Mouse (Mus musculus) heart, postnatal 25 days (tissue): Measurements from ENCODE around the gene Slc1a4. TPM values are rescaled to one million over a fixed set of nuclear protein-coding genes. Genes with fewer than 3 reads are reported as not detected.

Experiments
- DNase-seq: peaks from one replicate; pipeline ENCODE4 v3.0.0; 2022; ENCODE audit warnings: low spot score
- intact Hi-C: fragments of 180-260 bp; cut with DNase I; formaldehyde crosslinking; loops from one replicate; pipeline ENCODE4 v1.15.1; 2025
- total RNA-seq, 2 experiments: library from RNA; stranded (reverse); gene quantifications; 2 replicates each; pipeline ENCODE4 v1.2.3; 2021

Gene Slc1a4
- total RNA-seq, 2 experiments from 2014 or later, result 1.7 TPM

DNA sequence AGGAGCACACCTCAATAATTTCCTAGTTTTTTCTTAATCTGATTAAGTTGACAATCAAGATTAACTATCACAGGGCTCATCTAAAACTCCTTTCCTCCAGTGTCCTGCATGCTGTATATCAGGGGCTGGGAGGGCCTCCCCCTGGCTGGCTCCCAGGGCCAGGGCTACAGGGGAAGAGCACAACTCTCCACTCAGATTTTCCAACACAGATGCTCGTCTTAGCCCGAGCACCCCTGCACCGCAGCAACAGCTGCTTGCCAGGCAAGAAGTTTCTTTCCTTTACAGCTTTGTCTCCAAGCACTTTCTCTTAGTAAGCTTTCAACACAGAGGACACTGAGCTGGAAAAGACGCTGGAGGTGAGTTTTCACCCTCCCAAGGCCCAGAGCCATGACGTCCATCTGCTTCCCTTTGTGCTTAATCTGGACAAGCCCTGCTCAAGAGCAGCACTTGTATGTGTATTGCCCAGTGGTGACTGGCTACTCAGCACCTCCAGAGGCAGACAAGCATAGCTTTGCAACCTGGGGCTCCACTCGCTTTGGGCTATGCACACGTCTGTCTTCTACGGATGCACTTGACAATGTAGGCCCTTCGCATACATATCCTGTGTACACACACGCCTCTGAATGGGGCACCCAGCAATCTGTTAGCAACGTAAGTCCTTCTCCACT lies 6.1 kb downstream of the Slc1a4 start:
- no peak for DNase-seq
- intact Hi-C loops, result no loop called here

DNA sequence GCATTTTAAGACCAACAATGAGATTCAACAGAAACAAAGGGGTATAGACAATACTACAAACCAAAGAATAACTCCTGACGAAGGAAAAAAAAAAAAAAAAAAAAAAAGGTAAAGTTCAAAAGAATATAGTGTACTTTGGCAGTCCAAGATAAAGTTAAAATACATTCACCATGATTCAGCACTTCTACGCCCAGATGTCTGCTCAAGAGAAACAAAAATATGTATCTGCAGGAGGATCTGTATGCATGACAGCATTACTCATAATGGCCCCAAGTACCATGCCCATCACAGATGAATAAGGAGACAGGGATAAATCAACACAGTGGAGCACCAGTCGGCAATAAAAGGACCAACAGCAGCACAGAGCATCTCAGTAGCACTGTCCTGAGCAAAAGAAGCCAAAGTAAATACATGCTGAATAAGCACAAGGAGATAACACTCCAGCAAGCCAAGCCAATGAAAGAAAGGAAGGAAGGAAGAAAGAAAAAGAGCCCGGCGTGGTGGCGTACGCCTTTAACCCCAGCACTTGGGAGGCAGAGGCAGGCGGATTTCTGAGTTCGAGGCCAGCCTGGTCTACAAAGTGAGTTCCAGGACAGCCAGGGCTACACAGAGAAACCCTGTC lies 7.3 kb downstream of the Slc1a4 start:
- intact Hi-C loops, result no loop called here
- no peak for DNase-seq

DNA sequence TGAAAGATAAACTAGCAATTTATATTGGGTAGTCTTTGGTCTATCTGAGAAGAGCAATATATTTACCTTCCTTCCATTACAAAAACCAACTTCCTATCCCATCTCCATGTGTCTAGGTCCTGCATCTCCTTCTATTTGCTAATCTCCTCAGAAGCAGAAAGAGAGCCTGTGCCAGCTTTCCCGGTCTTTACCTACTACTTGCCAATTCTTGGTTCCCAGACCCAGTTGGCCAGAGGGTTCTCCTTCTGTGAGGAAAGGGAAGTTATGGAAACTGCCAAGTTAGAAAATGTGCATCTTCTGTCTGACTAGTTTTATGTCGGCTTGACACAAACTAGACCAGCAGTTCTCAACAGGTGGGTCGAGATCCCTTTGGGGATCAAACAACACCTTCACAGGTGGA lies 8.5 kb downstream of the Slc1a4 start:
- intact Hi-C loops, result no loop called here

DNA sequence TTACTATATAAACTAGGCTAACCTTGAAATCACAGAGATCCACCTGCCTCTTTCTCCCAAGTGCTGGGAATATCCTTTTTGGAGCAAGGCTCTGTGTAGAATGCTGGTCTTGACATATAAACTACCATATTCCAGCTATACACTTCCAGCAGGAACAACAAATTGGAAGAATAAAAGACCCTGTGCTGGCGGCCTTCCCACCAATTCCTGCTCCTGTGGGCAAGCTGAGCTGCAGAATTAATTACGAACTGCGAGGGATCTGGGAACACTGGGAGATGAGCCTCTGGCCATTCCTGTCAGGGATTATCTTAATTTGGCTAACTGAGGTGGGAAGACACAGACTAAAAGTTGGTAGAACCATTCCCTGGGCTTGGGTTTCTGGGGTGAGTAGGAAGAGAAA lies 10.1 kb downstream of the Slc1a4 start:
- intact Hi-C loops, result no loop called here
- no peak for DNase-seq

More for the DNA sequence above, 8.5 kb downstream of the Slc1a4 start:
- DNase-seq, result no peak

DNA sequence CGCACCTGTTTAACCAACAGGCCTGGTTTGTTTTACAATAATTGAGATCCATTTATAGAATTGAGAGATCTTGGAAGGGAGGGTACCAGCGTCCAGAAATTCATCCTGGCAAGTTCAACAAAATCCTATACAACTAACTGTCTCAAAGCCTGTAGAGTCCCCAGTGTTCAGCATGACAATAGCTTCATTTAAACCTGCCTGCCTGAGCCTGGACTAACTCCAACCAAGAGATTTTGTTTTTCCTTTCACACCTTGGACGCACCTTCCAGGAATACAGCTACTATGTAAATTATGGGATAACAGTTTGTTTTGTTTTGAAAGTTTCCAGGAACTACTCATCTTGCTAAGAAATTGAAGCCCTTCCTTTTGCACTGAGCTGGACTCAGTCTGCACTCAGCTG lies 11.9 kb downstream of the Slc1a4 start:
- intact Hi-C loops, result no loop called here
- DNase-seq, result no peak

DNA sequence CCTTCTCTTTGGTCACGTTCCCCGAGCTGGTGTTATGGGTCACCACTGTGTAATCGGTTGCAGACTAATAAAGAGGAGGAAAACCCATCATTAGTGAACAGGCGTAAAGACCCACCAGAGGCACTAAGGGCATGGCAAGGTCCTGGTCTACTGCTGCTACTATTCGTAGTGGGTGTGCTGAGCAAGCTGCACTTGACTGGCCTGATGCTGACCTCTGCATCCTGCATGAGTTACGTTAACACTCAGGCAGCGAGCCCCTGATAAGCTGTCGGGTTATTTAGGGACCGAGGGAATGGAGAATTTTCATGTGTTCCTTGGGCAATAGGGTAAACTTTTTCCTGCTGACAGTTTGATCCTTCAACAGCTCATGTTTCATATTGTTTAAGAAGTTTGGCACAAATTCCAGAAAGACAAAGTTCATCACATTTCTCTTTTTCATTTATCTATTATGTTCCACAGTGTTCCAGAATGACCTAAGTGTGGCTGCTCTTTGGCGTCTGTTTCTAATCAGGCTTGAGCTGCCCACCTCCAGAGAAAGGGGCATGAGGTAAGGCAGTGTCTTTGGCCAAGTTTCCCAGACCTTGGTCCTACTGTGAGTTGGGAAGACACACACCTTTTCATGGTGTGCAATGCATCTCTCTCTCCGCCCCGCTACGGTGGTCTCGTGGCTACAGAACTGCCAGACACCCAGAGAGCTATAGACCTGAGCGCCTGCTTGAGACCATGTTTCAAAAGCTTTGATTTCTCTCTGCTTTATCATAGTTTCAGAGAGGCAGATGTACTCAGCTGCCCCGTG lies 13.7 kb downstream of the Slc1a4 start:
- intact Hi-C loops, result no loop called here
- no peak for DNase-seq

DNA sequence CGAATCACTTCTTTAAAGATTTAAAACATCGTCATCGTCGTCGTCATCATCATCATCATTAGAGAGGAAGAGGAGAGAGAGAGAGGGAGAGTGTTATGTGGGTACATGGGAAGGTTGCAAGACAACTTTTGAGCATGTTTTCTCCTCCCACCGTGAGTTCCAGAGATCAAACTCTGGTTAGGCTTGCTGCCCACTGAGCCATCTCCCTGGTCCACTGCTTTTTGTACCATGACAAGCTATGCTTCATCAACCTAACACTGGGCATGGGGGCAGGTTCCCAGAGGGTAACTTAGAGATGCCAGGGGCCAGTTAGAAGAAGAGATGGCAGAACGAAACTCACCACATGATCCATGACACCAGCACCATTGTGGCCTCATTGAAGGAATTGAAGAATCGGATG lies 18.9 kb downstream of the Slc1a4 start:
- DNase-seq, result no peak
- intact Hi-C loops, result no loop called here

DNA sequence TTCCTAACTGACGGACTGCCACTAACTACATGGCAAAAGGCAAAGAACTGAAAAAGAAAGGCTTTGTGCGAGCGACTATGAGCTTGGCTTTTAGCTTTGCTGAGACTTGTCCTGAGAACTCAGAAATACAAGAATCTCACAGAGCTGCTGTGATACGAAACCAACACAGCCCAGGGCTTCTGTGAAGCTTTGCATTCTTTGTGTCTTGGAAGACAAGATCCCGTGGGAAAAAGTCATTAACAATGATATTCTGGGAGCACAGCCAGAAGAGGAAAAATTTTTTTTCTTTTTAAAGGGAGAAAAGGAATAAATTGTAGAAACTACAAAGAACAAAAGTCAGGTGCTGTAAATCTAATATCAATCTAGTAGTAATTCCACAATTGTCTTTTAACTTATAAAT lies 23.5 kb downstream of the Slc1a4 start:
- intact Hi-C loops, result no loop called here
- no peak for DNase-seq

DNA sequence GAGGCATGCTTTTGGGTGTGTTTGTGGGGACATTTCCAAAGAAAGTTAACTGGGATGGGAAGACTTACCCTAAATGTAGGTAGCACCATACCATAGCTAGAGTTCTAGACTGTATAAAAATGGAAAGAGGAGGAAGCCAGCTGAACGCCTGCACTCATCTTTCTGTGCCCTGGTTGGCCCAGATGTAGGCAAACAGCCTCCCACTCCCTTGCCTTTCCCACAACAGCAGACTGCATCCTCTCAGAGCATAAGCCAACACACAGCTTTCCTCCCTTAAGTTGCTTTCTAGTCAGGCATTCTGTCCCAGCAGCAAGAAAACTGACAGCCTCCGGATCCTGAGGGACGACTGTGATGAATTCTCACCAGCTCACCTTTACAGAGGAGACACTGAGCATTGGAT lies 25.1 kb downstream of the Slc1a4 start:
- intact Hi-C loops, result no loop called here
- no peak for DNase-seq

DNA sequence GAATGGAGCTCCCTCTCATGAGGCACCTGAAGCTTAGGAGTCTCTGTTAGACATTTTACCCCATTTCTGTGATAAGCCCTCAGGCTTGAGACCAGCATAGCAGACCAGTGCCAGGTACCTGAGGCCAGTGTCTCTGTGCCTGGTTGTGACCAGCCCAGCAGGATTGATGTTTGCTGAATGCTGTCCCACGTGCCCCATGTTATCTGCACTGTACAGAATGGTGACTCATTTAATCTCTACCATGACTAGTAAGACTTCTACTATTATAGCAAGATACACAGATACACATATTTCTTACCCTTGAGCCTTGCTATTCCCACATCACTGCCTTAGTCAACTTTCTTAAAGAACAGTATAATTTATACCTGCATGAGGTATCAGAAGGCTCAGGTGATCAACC lies 26.9 kb downstream of the Slc1a4 start:
- intact Hi-C loops, result no loop called here
- DNase-seq, result no peak

DNA sequence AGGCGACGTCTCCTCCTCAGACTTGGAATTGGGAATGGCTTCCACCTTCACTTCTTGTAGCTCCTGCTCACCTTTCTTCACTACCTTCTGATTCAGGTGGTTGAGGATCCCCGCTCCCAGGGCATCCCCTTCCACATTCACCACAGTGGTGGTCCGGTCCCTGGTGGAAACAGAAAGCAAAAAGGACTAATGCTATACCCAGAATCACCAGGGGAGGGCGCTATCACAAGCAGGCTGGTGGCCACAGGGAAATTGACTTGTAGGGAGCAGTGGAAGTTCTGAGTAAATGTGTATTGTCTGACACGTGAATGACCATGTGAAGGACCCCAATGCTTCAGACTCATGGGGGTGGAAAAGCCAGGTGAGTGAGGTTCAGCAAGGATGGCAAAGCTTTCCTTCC lies 28.2 kb downstream of the Slc1a4 start:
- DNase-seq, result no peak
- intact Hi-C loops, result no loop called here

DNA sequence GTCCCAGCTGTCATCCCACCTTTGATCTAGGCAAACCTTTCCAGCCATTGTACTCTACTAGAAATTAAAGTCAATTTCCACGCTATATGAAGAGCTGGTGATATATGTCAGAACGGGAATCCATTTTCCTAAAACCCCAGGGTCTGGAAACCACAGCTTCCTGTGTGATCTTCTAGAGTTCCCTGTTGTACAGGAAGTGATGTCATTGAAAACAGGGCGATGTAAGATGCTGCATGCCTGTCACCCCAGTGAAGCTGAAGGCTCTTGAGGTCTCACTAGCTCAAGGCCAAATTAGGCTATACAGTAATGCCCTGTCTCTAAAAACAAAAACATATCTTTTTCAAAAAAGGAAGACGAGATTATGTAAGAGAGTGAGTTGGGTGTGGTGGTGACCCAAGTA lies 31.2 kb downstream of the Slc1a4 start:
- intact Hi-C loops, result no loop called here
- DNase-seq, result no peak

DNA sequence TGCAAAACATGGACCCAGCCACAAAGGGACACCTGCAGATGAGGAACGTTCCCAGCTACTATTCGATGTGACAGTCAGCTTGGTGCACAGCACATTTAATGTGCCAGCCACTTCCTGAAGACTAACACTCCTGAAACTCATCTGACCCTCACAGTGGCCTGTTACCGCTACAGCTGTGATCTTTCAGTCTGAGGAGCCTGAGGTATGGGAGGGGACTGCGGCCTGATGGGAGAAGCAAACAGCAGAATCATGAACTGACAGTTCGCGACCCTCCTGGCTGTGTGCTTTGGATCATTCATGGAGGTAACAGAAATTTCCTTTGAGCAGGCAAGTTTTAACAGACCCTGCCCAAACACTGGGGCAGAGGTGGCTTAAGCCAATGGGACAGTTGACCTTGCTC lies 31.7 kb downstream of the Slc1a4 start:
- DNase-seq, result no peak
- intact Hi-C loops, result no loop called here

DNA sequence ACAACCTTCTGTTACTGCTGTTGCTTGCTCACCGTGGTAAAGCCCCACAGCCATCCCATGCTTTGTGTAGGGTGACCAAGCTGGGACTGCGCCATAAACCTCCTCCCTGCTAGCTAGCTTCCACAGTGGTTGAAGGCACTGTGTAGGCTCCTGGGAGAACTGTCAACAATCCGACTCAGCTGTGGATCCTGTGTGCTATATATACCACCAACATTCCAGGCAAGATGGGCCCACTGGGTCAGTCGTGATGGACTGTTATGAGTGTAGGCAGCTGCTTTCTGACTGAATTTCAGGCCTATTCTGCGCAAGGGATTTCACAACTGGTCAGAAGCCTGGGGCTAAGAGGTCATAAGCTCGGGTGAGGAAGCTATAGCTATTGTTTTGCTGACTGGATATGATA lies 32.6 kb downstream of the Slc1a4 start:
- intact Hi-C loops, result no loop called here
- no peak for DNase-seq

DNA sequence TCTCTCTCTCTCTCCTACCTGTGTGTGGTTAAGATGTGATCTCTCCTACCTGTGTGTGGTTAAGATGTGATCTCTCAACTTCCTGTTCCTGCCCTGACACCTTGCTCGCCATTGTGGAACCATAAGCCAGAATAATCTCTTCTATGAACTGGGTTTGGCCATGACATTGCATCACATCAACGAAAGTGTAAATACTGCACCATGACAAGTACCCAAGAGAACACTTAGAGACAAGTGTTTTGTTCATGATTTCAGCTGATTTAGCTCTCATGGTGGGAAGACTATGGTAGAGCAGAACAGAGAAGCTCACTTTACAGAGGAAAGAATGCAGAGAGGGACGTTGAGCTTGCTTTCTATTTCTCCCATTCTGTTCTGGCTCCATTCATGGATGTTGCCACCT lies 48.0 kb downstream of the Slc1a4 start:
- intact Hi-C loops, result no loop called here
- DNase-seq, result no peak

DNA sequence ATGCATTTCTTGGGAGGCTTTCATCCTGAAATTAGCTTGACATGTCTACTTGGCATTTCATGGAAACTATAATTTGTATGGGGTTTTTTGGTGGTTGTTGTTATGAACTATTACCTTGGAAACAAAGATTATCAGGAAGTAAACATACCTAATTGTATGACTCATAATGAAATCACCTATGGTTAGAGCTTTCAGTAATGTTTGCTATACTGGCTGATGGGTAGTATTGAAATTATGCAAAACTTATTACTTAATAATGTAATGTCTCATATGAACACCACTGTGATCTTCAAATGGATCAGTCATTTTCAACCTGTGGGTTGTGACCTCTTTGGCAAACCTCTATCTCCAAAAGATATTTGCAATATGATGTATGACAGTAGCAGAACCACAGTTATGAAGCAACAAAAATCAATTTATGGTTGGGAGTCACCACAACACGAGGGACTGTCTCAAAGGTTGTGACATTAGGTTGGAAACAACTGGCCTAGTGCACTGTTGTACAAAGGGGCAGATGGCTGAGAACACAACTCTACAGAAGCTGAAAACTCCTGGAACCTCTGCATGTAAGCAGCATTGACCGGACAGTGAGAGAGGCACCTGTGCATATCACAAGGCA lies 49.8 kb downstream of the Slc1a4 start:
- intact Hi-C loops, result no loop called here
- no peak for DNase-seq

DNA sequence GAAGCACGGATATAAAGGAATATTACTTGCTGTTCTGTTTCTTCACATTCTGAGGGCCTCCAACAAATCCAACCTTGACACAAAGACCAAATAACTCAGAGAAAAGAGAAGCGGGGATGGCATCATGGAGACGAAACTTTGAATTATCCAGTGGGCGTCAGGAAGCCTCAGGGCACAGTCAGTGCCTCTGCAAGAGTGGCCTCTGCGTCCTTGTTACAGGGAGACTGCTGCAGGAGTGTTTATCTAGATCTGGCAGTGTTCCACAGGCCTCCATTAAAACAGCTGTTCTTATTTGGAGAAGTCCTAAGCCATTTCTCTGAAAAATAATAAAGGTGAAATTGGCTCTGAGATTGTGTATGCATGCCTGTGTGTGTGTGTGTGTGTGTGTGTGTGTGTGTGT lies 51.5 kb downstream of the Slc1a4 start:
- intact Hi-C loops, result no loop called here
- DNase-seq, result no peak

DNA sequence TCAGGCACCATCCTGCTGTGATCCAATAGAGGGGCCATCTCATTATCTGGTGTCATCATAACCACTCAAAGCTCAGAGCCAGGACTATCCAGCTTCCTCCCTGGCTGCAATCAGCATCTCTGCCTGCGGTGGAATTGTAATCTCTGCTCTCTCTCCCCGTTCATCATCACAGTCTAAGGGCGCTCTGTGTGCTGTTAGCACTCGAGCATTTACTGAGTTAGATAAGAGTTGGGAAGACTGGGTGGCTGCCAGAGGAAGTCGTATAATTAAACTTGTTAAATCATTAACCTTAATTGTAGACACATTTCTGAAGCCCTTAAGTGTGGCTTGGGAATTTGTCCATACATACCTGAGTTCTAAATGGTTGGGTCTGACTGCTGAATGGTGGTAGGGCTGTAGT lies 53.8 kb downstream of the Slc1a4 start:
- intact Hi-C loops, result no loop called here
- no peak for DNase-seq

DNA sequence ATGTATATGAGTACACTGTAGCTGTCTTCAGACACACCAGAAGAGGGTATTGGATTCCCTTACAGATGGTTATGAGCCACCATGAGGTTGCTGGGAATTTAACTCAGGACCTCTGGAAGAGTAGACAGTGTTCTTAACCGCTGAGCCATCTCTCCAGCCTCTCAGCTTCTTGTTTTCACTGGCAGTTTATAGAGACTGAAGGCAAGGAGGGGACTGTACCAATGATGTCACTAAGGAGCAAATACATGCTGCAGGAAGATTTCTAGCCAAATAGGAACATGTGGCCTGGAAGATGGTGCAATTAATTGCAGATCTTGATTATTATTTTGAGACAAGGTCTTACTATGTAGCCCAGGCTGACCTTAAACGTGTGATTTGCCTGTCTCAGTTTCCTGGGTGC lies 55.4 kb downstream of the Slc1a4 start:
- no peak for DNase-seq

DNA sequence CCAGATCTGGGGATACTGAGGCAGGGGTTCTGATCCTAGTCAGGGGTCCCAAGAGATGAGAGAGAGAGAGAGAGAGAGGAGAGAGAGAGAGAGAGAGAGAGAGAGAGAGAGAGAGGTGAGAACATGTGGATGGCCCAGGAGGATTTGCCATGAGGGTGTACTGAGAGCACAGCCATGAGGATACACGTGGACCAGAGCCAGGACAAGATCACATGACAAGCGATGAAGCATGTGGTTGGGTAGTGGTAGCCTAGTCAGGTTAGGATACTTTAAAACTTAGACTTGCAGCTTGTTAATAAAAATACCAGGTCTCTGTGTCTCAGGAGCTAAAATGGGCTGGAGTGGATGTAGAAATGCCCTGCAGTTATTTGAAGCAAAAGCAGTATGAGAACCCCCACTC lies 56.5 kb downstream of the Slc1a4 start:
- intact Hi-C loops, result no loop called here

More for the DNA sequence above, 55.4 kb downstream of the Slc1a4 start:
- intact Hi-C loops, result no loop called here

DNA sequence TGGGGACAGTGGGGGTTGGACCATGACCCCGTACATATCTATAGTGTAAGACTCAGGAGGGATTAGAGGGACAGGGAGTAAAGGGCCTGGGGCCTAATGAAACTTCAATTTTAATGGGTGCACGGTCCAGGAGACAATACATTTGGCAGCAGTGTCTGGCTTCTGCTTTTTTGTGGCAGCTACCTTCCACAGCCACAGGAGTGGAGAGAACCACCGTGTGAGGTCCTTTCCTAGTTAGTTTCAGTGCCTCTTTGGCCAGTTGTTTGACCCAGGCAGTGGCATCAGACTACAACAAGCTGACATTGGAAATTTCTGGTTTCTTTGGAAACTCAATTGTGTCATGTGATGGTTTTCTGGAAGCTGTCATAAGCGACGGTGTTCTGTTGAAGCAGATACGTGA lies 62.6 kb downstream of the Slc1a4 start:
- intact Hi-C loops, result no loop called here
- DNase-seq, result no peak

More for the DNA sequence above, 56.5 kb downstream of the Slc1a4 start:
- DNase-seq, result no peak
